Mouse (Mus musculus): ENCODE data around the gene Spata25. TPM values are rescaled to one million over a fixed set of nuclear protein-coding genes. Genes with fewer than 3 reads are reported as not detected.

The Spata25 gene
- polyA plus RNA-seq, 1 experiment = 0.25 TPM

GRCm38 (mm10) chr2:164825521-164825920, 2.8 kb downstream of the Spata25 start:
- H3K27me3 ChIP-seq (ENCODE audit: control insufficient read depth, insufficient read depth, low read length) = no peaks in the 10 kb centered on the region
- DNase-seq = no peak
- H3K4me1 ChIP-seq (ENCODE audit: control insufficient read depth, insufficient read depth, low read length) = peaks cover 20% of the 10 kb centered on the region
- no peak overlapping the region for H3K4me3 ChIP-seq (replicated peaks; ENCODE audit: insufficient read depth, low read depth, low read length)
- no peak overlapping the region for H3K27ac ChIP-seq (ENCODE audit: insufficient read depth, low read length)
- no peak for TF ChIP-seq CTCF (IDR thresholded peaks at IDR 0.05; ENCODE audit: borderline replicate concordance, insufficient read depth, low read depth, low read length)
- no peak for TF ChIP-seq POLR2A (IDR thresholded peaks at IDR 0.05; ENCODE audit: borderline replicate concordance, insufficient read depth, low read length)
- WGBS = 82% methylated on average over 17 of the region's 17 CpGs

- H3K4me1 ChIP-seq (ENCODE audit: control insufficient read depth, insufficient read depth, low read length) = peaks cover 20% of the 10 kb centered on the region
- WGBS = 92% methylated on average over 4 of the region's 4 CpGs
- TF ChIP-seq POLR2A (IDR thresholded peaks at IDR 0.05; ENCODE audit: borderline replicate concordance, insufficient read depth, low read length) (no peak), CTCF (IDR thresholded peaks at IDR 0.05; ENCODE audit: borderline replicate concordance, insufficient read depth, low read depth, low read length) (no peak)
- H3K27me3 ChIP-seq (ENCODE audit: control insufficient read depth, insufficient read depth, low read length) = no peaks in the 10 kb centered on the region
- peak overlapping the region; percentile 17 for H3K4me3 ChIP-seq (replicated peaks; ENCODE audit: insufficient read depth, low read depth, low read length)
- no peak overlapping the region for H3K27ac ChIP-seq (ENCODE audit: insufficient read depth, low read length)
- DNase-seq = no peak
These were observed 4.4 kb downstream of the Spata25 start for GRCm38 (mm10) chr2:164823969-164824368.

GRCm38 (mm10) chr2:164823181-164823585, 5.2 kb downstream of the Spata25 start:
- WGBS = 1% methylated on average over 10 of the region's 10 CpGs

GRCm38 (mm10) chr2:164822636-164823165, 5.6 kb downstream of the Spata25 start, which contains the start of gene Zswim1:
Zswim1 (plus strand) TSS chr2:164822686.
- Histone ChIP-seq H3K27me3 (ENCODE audit: control insufficient read depth, insufficient read depth, low read length) (no peaks in the 10 kb centered on the region), H3K4me1 (ENCODE audit: control insufficient read depth, insufficient read depth, low read length) (peaks cover 20% of the 10 kb centered on the region), H3K27ac (ENCODE audit: insufficient read depth, low read length) (peak within 1 kb of the TSS; percentile 86), H3K4me3 (replicated peaks; ENCODE audit: insufficient read depth, low read depth, low read length) (peak within 1 kb of the TSS; percentile 98)
- peak; percentile 100 for DNase-seq
- 2% methylated on average over 32 of the region's 32 CpGs for WGBS
- TF ChIP-seq CTCF (IDR thresholded peaks at IDR 0.05; ENCODE audit: borderline replicate concordance, insufficient read depth, low read depth, low read length) (no peak), POLR2A (IDR thresholded peaks at IDR 0.05; ENCODE audit: borderline replicate concordance, insufficient read depth, low read length) (peak; percentile 94)

More at GRCm38 (mm10) chr2:164823181-164823585, 5.2 kb downstream of the Spata25 start:
- DNase-seq = no peak
- Histone ChIP-seq H3K27me3 (ENCODE audit: control insufficient read depth, insufficient read depth, low read length) (no peaks in the 10 kb centered on the region), H3K4me1 (ENCODE audit: control insufficient read depth, insufficient read depth, low read length) (peaks cover 20% of the 10 kb centered on the region), H3K27ac (ENCODE audit: insufficient read depth, low read length) (peak overlapping the region; percentile 86), H3K4me3 (replicated peaks; ENCODE audit: insufficient read depth, low read depth, low read length) (peak overlapping the region; percentile 98)
- TF ChIP-seq CTCF (IDR thresholded peaks at IDR 0.05; ENCODE audit: borderline replicate concordance, insufficient read depth, low read depth, low read length) = no peak

- DNase-seq = peak; percentile 44 to 48
- no peak for TF ChIP-seq CTCF (IDR thresholded peaks at IDR 0.05; ENCODE audit: borderline replicate concordance, insufficient read depth, low read depth, low read length)
- TF ChIP-seq POLR2A (IDR thresholded peaks at IDR 0.05; ENCODE audit: borderline replicate concordance, insufficient read depth, low read length) = no peak
- no peak overlapping the region for H3K4me3 ChIP-seq (replicated peaks; ENCODE audit: insufficient read depth, low read depth, low read length)
These were observed 7.3 kb downstream of the Spata25 start for GRCm38 (mm10) chr2:164821060-164821459.

GRCm38 (mm10) chr2:164817703-164818102, 10.6 kb downstream of the Spata25 start:
- H3K27me3 ChIP-seq (ENCODE audit: control insufficient read depth, insufficient read depth, low read length) = no peaks in the 10 kb centered on the region
- no peak for DNase-seq
- TF ChIP-seq POLR2A (IDR thresholded peaks at IDR 0.05; ENCODE audit: borderline replicate concordance, insufficient read depth, low read length) = no peak
- TF ChIP-seq CTCF (IDR thresholded peaks at IDR 0.05; ENCODE audit: borderline replicate concordance, insufficient read depth, low read depth, low read length) = no peak
- H3K27ac ChIP-seq (ENCODE audit: insufficient read depth, low read length) = no peak overlapping the region
- WGBS = 89% methylated on average over 5 of the region's 5 CpGs
- H3K4me3 ChIP-seq (replicated peaks; ENCODE audit: insufficient read depth, low read depth, low read length) = no peak overlapping the region
- H3K4me1 ChIP-seq (ENCODE audit: control insufficient read depth, insufficient read depth, low read length) = peaks cover 10% of the 10 kb centered on the region

More at GRCm38 (mm10) chr2:164821060-164821459, 7.3 kb downstream of the Spata25 start:
- WGBS = 22% methylated on average over 6 of the region's 6 CpGs
- H3K27ac ChIP-seq (ENCODE audit: insufficient read depth, low read length) = no peak overlapping the region; the same call in 1 of the 2 replicates
- H3K27me3 ChIP-seq (ENCODE audit: control insufficient read depth, insufficient read depth, low read length) = no peaks in the 10 kb centered on the region
- peaks cover 16% of the 10 kb centered on the region for H3K4me1 ChIP-seq (ENCODE audit: control insufficient read depth, insufficient read depth, low read length)

- H3K4me3 ChIP-seq (replicated peaks; ENCODE audit: insufficient read depth, low read depth, low read length) = no peak overlapping the region
- DNase-seq = no peak
- TF ChIP-seq POLR2A (IDR thresholded peaks at IDR 0.05; ENCODE audit: borderline replicate concordance, insufficient read depth, low read length) = no peak
- no peak for TF ChIP-seq CTCF (IDR thresholded peaks at IDR 0.05; ENCODE audit: borderline replicate concordance, insufficient read depth, low read depth, low read length)
- H3K4me1 ChIP-seq (ENCODE audit: control insufficient read depth, insufficient read depth, low read length) = peaks cover 10% of the 10 kb centered on the region
- no peaks in the 10 kb centered on the region for H3K27me3 ChIP-seq (ENCODE audit: control insufficient read depth, insufficient read depth, low read length)
- WGBS = 92% methylated on average over 6 of the region's 6 CpGs
- H3K27ac ChIP-seq (ENCODE audit: insufficient read depth, low read length) = no peak overlapping the region
These were observed 11.1 kb downstream of the Spata25 start for GRCm38 (mm10) chr2:164817206-164817605.

GRCm38 (mm10) chr2:164815821-164816220, 12.5 kb downstream of the Spata25 start:
- Histone ChIP-seq H3K4me1 (ENCODE audit: control insufficient read depth, insufficient read depth, low read length) (peaks cover 2% of the 10 kb centered on the region; the same call in 1 of the 2 replicates), H3K4me3 (replicated peaks; ENCODE audit: insufficient read depth, low read depth, low read length) (no peak overlapping the region), H3K27ac (ENCODE audit: insufficient read depth, low read length) (no peak overlapping the region), H3K27me3 (ENCODE audit: control insufficient read depth, insufficient read depth, low read length) (no peaks in the 10 kb centered on the region)
- DNase-seq = no peak
- WGBS = 88% methylated on average over 8 of the region's 8 CpGs
- TF ChIP-seq POLR2A (IDR thresholded peaks at IDR 0.05; ENCODE audit: borderline replicate concordance, insufficient read depth, low read length) (no peak), CTCF (IDR thresholded peaks at IDR 0.05; ENCODE audit: borderline replicate concordance, insufficient read depth, low read depth, low read length) (no peak)

All from cerebellum, adult 2 months (tissue).